Mouse (Mus musculus) ovary, adult 10 weeks (tissue): ENCODE data around the gene Lamtor4. TPM values are rescaled to one million over a fixed set of nuclear protein-coding genes. Genes with fewer than 3 reads are reported as not detected.

ENCODE experiments used
- polyA plus RNA-seq: library from polyadenylated mRNA; stranded (reverse); fragments of 350-450 nt; fragmentation: Illumina TruSeq; extraction: RNeasy Lipid Tissue Mini Kit (QIAGEN cat#74804); gene quantifications from one replicate; pipeline ENCODE4 v1.2.3, GENCODE M21; 2014

The Lamtor4 gene
- not detected for polyA plus RNA-seq

DNA sequence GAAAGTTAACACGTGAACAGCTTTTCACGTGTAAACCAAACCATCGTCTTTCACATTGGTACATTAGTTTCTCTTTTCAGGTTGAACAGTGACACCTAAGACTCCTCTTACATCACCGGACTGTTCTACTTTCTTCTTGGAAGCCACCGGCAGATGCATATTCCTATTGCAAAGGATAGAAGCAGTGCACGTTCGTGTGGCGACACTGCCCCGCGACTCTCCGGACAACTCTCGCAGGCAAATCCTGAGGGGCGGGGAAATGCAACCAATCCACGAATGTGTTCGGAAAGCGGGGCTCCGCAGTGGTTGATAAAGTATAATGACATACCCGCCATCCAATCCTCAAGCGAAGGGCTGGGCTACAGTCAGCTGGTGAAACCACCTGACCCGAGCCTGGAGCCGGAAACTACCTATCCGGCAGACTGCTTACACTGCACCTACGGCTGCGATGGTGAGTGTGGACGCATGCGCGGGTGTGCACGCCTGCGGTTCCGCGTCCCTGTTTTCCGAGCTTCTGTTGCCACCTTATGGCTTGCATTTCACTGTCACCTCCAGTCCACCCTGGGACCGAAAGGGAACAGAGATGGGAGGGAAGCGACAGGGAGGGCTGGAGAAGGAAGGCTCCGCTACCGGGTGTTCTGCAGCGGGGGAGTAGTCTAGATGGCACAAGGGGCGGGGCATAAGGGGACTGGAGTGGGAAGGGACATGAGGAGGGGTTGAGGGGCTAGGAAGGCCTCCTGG is at the start of gene Lamtor4:
Lamtor4 (plus strand) TSS at position 130 of the 741 bp plus-strand sequence.

DNA sequence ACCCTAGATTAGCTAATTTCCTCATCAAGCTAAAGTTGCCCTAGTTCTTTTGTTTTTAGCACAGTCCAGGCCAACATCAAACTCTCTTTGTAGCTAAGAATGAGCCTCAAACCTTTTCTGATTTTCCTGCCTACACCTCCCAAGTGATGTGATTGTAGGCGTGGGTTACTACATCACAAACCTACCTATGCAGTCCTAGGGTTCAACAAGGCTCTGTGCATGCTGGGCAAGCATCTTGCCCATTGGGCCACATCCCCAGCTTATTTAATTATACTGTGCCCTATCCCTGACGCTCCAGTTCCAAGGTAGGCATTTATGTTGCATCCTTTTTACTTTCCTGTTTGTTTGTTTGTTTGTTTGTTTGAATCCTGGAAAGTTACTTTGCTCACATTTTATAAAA is 29.6 kb upstream of the Lamtor4 start, which contains the start of gene Nxpe5:
Nxpe5 (plus strand) TSS at position 199 of the 400 bp plus-strand sequence.

DNA sequence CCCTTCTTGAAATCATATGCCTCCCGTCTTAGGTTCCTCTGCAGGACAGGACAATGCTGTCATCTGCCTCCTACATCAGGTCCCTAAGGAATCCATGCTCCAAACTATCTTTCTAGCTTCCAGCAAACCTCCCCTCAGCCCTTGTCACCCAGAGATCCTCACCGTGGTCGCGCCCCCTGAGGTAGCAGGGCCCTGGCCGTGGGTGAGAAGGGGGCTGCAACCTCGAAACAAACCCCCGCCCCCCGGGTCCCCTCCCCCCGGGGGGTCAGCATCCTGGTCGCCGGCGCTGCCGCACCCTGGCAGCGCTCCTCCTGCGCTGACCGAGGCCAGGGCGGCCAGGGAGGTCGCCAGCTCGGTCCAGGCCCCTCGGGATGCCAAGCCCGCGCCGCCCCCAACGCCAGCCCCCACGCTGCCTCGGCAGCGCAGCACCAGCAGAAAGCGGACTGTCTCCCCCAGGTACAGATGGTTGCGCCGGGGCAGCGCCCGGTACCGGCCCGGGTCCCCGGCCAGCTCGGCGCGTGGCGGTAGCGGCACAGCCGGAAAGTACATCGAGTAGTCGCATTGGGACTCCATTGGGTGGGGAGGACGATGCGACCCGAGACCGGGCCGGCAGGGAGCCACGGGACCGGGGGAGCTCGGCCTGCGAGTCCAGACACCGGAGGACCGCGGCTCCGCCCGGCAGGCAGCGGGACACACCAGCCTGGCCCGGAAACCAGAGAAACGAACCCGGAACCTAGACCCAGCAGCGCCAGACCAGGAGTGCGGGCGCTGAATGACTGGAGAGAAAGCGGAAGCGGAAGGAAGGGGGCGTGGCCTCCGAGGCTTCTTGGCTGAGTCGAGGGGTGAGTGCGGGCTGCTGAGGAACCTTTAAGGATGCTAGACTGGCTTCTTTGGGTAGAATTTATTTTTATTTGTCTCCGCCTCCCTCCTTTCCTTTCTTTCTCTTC is 8.3 kb downstream of the Lamtor4 start, which contains the start of gene BC037034:
BC037034 (minus strand) TSS at position 774 of the 947 bp plus-strand sequence.

DNA sequence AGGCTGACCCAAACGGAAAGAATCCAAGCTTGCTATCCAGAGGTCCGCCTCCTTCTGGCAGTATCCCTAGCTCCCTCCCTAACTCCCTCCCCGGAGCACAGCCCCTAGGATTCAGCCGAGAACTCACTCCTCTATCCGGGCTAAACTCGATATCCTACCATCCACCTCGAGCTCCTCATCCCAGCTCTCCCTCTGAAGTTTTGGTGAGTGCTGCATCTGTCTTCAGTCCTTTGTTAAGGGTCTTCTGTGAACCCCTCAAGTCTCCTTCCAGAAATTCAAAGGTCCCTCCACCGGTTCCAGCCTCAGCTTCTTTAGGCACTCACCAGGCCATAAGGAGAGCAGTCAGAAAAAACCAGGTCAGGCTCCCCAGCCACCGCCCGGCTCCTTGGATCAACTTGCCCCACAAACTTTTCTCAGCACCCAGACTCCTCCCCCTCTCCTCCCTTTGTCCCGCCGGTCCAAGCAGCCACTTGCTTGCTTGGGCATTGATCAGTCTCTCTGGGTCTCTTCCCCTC is 17.2 kb downstream of the Lamtor4 start, which contains the start of gene Gal3st4:
Gal3st4 (minus strand) TSS at position 432 of the 515 bp plus-strand sequence.

DNA sequence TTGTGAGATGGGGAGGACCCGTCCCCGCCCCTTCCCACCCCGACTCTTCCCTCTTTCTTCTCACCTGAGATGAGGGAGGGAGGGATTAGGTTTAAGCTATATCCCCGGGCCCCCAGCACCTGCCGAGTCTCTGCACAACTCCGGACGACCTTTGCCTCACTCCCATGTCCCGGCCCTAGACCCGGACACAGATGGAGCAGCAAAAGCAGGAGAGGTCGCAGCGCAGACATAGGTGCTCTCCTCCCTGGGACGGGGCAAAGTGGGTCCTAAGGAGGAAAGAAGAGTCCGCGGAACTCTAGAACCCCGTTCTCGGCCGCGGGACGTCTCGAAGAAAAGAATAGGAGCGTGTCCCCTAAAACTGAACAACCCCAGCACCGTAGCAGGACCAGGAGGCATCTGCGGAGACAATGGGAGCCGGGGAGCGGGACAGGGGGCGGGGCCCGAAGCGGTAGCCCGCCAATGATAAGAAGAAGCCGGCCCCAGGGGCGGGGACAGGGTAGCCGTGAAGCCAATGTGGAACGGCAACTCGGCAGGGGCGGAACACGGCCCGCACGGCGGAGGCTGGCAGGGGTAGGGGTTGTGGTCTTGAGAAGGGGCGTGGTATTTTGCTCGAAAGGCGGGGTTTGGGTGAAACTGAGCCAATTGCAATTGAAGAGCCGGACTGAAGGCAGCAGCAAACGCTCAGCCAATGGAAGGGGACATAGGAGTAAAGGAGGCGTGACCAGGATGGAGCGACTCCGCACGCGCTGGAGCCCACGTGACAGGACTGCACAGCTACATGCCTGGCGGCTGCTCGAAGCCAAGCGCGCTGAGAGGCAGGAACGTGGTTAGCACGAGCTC is 24.5 kb downstream of the Lamtor4 start, which contains the start of the genes Gm43720, Gpc2 and Stag3:
Gm43720 (minus strand) TSS at position 374 of the 840 bp plus-strand sequence.
Gpc2 (minus strand) TSS at position 421 of the 840 bp plus-strand sequence.
Stag3 (plus strand) TSS at position 656 of the 840 bp plus-strand sequence.

Other genes starting within 250 kb of the Lamtor4 start
- gene Smok3a, start 234.2 kb upstream of the Lamtor4 start, polyA plus RNA-seq, result not detected
- gene Smok3b, start 234.1 kb upstream of the Lamtor4 start, polyA plus RNA-seq, result not detected
- not detected for gene Smok3c, start 202.3 kb upstream of the Lamtor4 start, polyA plus RNA-seq
- 67.3 TPM for gene Zkscan1, start 170.4 kb upstream of the Lamtor4 start, polyA plus RNA-seq
- gene Zscan21, start 138.6 kb upstream of the Lamtor4 start, polyA plus RNA-seq, result 20.4 TPM
- 36.9 TPM for gene Zfp113, start 99.7 kb upstream of the Lamtor4 start, polyA plus RNA-seq
- 66.2 TPM for gene Cops6, start 94.4 kb upstream of the Lamtor4 start, polyA plus RNA-seq
- 4.1 TPM for gene Ap4m1, start 83.5 kb upstream of the Lamtor4 start, polyA plus RNA-seq
- gene Mcm7, start 83.1 kb upstream of the Lamtor4 start, polyA plus RNA-seq, result 28.4 TPM
- 3.8 TPM for gene Taf6, start 68.0 kb upstream of the Lamtor4 start, polyA plus RNA-seq
- 35.7 TPM for gene Cnpy4, start 68.0 kb upstream of the Lamtor4 start, polyA plus RNA-seq
- gene Mblac1, start 61.2 kb upstream of the Lamtor4 start, polyA plus RNA-seq, result 0.48 TPM
- gene Nxpe5, start 29.6 kb upstream of the Lamtor4 start, polyA plus RNA-seq, result 0.54 TPM
- gene BC037034, start 8.6 kb downstream of the Lamtor4 start, polyA plus RNA-seq, result 0.51 TPM
- gene Gal3st4, start 17.4 kb downstream of the Lamtor4 start, polyA plus RNA-seq, result 0.54 TPM
- gene Gm43720, start 24.5 kb downstream of the Lamtor4 start, polyA plus RNA-seq, result not detected
- gene Gpc2, start 24.5 kb downstream of the Lamtor4 start, polyA plus RNA-seq, result 1.1 TPM
- gene Stag3, start 24.8 kb downstream of the Lamtor4 start, polyA plus RNA-seq, result 0.68 TPM
- gene Pvrig, start 86.5 kb downstream of the Lamtor4 start, polyA plus RNA-seq, result not detected
- gene Zfp157, start 186.0 kb downstream of the Lamtor4 start, polyA plus RNA-seq, result 44.3 TPM